Mouse (Mus musculus): Measurements from ENCODE around the gene Sipa1l1.

DNA sequence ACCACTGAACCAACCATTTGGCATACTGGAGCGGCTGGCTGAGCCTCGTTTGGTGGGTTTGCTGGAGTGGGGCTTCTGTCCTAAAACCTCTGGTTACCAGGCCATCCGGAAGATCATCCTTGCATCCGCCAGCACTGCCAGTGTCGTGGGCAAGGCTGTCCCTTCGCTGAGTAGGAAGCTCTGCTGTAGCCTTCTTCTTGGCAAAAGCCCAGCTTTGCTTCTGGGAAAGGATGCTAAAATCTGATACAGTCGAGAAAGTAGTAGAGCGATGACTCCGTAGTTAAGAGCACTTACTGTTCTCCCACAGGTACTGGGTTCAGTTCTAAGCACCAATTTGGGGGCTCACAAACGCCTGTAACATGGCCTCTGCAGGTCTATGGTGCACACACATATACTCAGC lies 47.2 kb upstream of the Sipa1l1 start:
- TF ChIP-seq MAFK (IDR thresholded peaks at IDR 0.05; ENCODE audit: insufficient read depth, low read depth, low read length): no peak
- no peak for TF ChIP-seq ZNF384 (IDR thresholded peaks at IDR 0.05; ENCODE audit: low read depth, low read length)
- no peak for TF ChIP-seq ZC3H11A (IDR thresholded peaks at IDR 0.05; ENCODE audit: borderline replicate concordance, low read depth, low read length)
- no peak for TF ChIP-seq CHD2 (IDR thresholded peaks at IDR 0.05; ENCODE audit: low read depth, low read length)

All from ES-E14 (cell line).